Mouse (Mus musculus): ENCODE data around the gene Ifngr1. TPM values are rescaled to one million over a fixed set of nuclear protein-coding genes. Genes with fewer than 3 reads are reported as not detected.
"Not testable (repeated sequence)": the region's sequence is repeated elsewhere in the genome, so short reads cannot be mapped to it uniquely, and the experiment has no call there.

The Ifngr1 gene
- polyA plus RNA-seq, 1 experiment from 2014 or later: 32.8 TPM

DNA sequence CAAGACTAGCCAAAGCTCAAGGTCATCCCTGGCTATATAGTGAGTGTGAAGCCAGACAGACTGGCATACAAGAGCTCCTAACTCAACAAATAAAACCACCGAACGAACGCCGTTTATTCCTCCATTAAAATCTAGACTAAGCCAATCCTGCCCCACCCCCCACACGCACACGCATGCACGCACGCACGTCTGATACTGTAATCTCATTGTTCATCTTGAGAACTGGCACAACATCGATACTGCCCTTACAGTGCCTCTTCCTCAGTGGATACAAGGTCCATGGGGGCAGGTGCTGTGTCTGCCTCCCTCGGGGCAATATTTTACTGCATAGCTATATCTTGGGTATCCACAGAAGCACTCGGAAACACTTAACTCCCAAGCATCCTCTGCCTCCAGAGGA is 2.1 kb upstream of the Ifngr1 start:
- no peaks in the 10 kb centered on the region for H3K27me3 ChIP-seq (replicated peaks)
- no peak overlapping the region for H3K9ac ChIP-seq
- no peak for ATAC-seq (ENCODE audit: extremely low read depth, insufficient number of reproducible peaks, low FRiP score, low TSS enrichment)
- no peak overlapping the region for H3K4me2 ChIP-seq
- no peak overlapping the region for H3K4me3 ChIP-seq
- 85% methylated on average over 12 of the region's 12 CpGs for WGBS
- H3K27ac ChIP-seq (replicated peaks): no peak overlapping the region
- no peaks in the 10 kb centered on the region for H3K36me3 ChIP-seq
- H3K9me3 ChIP-seq: no peaks in the 10 kb centered on the region
- peaks cover 28% of the 10 kb centered on the region for H3K4me1 ChIP-seq

DNA sequence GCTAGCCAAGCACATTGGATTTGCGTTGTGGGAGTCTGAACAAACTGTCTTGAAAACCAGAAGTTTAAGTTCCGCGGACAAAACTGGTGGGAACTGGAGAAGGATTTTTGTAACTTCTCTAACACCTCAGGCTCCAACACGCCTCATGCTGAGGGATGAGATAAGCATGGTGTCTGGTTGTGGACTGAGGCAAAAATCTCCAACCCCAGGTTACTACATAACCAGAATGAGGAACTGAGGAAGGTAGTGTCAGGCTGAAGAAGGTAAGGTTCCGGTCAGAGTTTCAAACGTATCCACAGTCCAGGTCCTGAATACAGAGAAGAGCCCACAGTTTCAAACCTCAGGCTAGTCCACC is 486 bp upstream of the Ifngr1 start:
- H3K4me1 ChIP-seq: peaks cover 34% of the 10 kb centered on the region
- H3K27me3 ChIP-seq (replicated peaks): no peaks in the 10 kb centered on the region
- H3K9me3 ChIP-seq: no peaks in the 10 kb centered on the region
- peak overlapping the region; percentile 43; the same call in 1 of the 2 replicates for H3K27ac ChIP-seq (replicated peaks)
- H3K4me3 ChIP-seq: peak overlapping the region; percentile 83
- no peaks in the 10 kb centered on the region for H3K36me3 ChIP-seq
- peak overlapping the region; percentile 33; the same call in 1 of the 2 replicates for H3K9ac ChIP-seq
- whole genome bisulfite sequencing: 22% methylated on average over 6 of the region's 6 CpGs
- H3K4me2 ChIP-seq: peak overlapping the region; percentile 82
- ATAC-seq (ENCODE audit: extremely low read depth, insufficient number of reproducible peaks, low FRiP score, low TSS enrichment): no peak

- H3K9me3 ChIP-seq: no peaks in the 10 kb centered on the region
- H3K4me1 ChIP-seq: peaks cover 43% of the 10 kb centered on the region
- H3K9ac ChIP-seq: peak overlapping the region; percentile 89
- peak overlapping the region; percentile 82 for H3K4me2 ChIP-seq
- no peak for ATAC-seq (ENCODE audit: extremely low read depth, insufficient number of reproducible peaks, low FRiP score, low TSS enrichment)
- H3K27me3 ChIP-seq (replicated peaks): no peaks in the 10 kb centered on the region
- peaks cover 5% of the 10 kb centered on the region for H3K36me3 ChIP-seq
- peak overlapping the region; percentile 83 for H3K4me3 ChIP-seq
- WGBS: 1% methylated on average over 3 of the region's 3 CpGs
- peak overlapping the region; percentile 89 for H3K27ac ChIP-seq (replicated peaks)
Measured at GRCm38 (mm10) chr10:19592556-19592955, 807 bp downstream of the Ifngr1 start.

- peak overlapping the region; percentile 82 for H3K4me2 ChIP-seq
- peaks cover 43% of the 10 kb centered on the region for H3K4me1 ChIP-seq
- no peaks in the 10 kb centered on the region for H3K27me3 ChIP-seq (replicated peaks)
- H3K9me3 ChIP-seq: no peaks in the 10 kb centered on the region
- peak overlapping the region; percentile 83; the same call in 1 of the 2 replicates for H3K4me3 ChIP-seq
- H3K36me3 ChIP-seq: peaks cover 12% of the 10 kb centered on the region
- WGBS: 73% methylated on average over 3 of the region's 3 CpGs
- no peak overlapping the region for H3K9ac ChIP-seq
- no peak for ATAC-seq (ENCODE audit: extremely low read depth, insufficient number of reproducible peaks, low FRiP score, low TSS enrichment)
- no peak overlapping the region for H3K27ac ChIP-seq (replicated peaks)
Measured at GRCm38 (mm10) chr10:19593296-19593695, 1.5 kb downstream of the Ifngr1 start.

- 0 out of 2 replicates have a peak overlapping the region, but pooled peaks have one; percentile 8 for H3K9ac ChIP-seq
- no peak for ATAC-seq (ENCODE audit: extremely low read depth, insufficient number of reproducible peaks, low FRiP score, low TSS enrichment)
- no peak overlapping the region for H3K4me2 ChIP-seq
- H3K4me3 ChIP-seq: no peak overlapping the region
- H3K36me3 ChIP-seq: peaks cover 23% of the 10 kb centered on the region
- WGBS: 78% methylated on average over 3 of the region's 3 CpGs
- H3K9me3 ChIP-seq: no peaks in the 10 kb centered on the region
- peaks cover 43% of the 10 kb centered on the region for H3K4me1 ChIP-seq
- H3K27me3 ChIP-seq (replicated peaks): no peaks in the 10 kb centered on the region
- no peak overlapping the region for H3K27ac ChIP-seq (replicated peaks)
Measured at GRCm38 (mm10) chr10:19594201-19594905, 2.6 kb downstream of the Ifngr1 start.

- 57% methylated on average over 4 of the region's 4 CpGs for WGBS
- H3K4me1 ChIP-seq: peaks cover 37% of the 10 kb centered on the region
- no peak overlapping the region for H3K4me3 ChIP-seq
- H3K9me3 ChIP-seq: peaks cover 4% of the 10 kb centered on the region; the same call in 1 of the 2 replicates
- no peak overlapping the region for H3K4me2 ChIP-seq
- H3K27me3 ChIP-seq (replicated peaks): no peaks in the 10 kb centered on the region
- H3K9ac ChIP-seq: no peak overlapping the region; the same call in 1 of the 2 replicates
- no peak for ATAC-seq (ENCODE audit: extremely low read depth, insufficient number of reproducible peaks, low FRiP score, low TSS enrichment)
- no peak overlapping the region for H3K27ac ChIP-seq (replicated peaks)
- peaks cover 37% of the 10 kb centered on the region for H3K36me3 ChIP-seq
Measured at GRCm38 (mm10) chr10:19596866-19597265, 5.1 kb downstream of the Ifngr1 start.

GRCm38 (mm10) chr10:19598091-19598490 is 6.3 kb downstream of the Ifngr1 start:
- WGBS: 86% methylated on average over 11 of the region's 11 CpGs
- Histone ChIP-seq H3K4me3 (no peak overlapping the region), H3K27me3 (replicated peaks) (no peaks in the 10 kb centered on the region), H3K9ac (no peak overlapping the region), H3K4me1 (peaks cover 30% of the 10 kb centered on the region), H3K27ac (replicated peaks) (no peak overlapping the region), H3K9me3 (peaks cover 5% of the 10 kb centered on the region; the same call in 1 of the 2 replicates), H3K36me3 (peaks cover 50% of the 10 kb centered on the region), H3K4me2 (no peak overlapping the region)
- ATAC-seq (ENCODE audit: extremely low read depth, insufficient number of reproducible peaks, low FRiP score, low TSS enrichment): no peak

DNA sequence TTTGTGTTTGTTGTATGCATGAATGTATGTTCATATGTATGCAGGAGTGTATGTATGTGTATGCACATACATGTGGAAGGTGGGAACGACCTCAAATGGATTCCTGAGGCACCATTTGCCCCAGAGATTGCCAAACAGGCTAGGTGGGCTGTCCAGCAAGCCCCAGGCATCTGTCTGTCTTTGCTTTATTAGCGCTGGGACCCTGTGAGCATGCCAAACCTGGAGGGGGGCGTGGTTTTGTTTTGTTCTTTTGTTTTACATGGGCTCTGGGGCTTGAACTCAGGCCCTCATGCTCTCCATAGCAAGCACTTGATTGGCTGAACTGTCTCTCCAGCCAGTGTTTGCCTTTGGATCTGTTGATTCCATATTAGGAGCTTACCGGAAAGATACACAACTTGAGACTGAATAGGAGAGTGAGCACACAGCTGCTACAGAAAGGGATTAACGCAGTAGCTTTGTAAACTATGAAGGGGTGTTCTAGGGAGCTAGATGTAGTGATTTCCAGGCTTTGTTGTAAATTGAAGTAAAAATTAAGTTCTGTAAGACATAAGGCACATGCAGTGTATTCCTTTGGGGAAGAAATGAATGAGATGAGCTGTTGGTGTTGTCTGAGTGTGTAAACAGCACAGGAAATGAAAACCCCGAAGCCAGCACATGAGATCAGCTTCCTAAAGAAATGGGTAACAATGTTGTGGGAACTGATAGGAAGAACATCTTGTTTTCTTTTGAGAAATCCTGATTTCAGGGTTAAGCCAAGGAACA is 7.8 kb downstream of the Ifngr1 start:
- H3K9me3 ChIP-seq: peaks cover 5% of the 10 kb centered on the region; the same call in 1 of the 2 replicates
- 76% methylated on average over 6 of the region's 6 CpGs for WGBS
- no peak overlapping the region for H3K27ac ChIP-seq (replicated peaks)
- ATAC-seq (ENCODE audit: extremely low read depth, insufficient number of reproducible peaks, low FRiP score, low TSS enrichment): no peak
- no peak overlapping the region for H3K4me3 ChIP-seq
- peaks cover 16% of the 10 kb centered on the region for H3K4me1 ChIP-seq
- no peaks in the 10 kb centered on the region for H3K27me3 ChIP-seq (replicated peaks)
- no peak overlapping the region for H3K4me2 ChIP-seq
- peaks cover 64% of the 10 kb centered on the region for H3K36me3 ChIP-seq
- H3K9ac ChIP-seq: no peak overlapping the region

GRCm38 (mm10) chr10:19600093-19600420 is 8.3 kb downstream of the Ifngr1 start:
- no peak overlapping the region for H3K9ac ChIP-seq
- H3K4me3 ChIP-seq: no peak overlapping the region
- H3K27me3 ChIP-seq (replicated peaks): no peaks in the 10 kb centered on the region
- peaks cover 13% of the 10 kb centered on the region; the same call in 1 of the 2 replicates for H3K4me1 ChIP-seq
- H3K4me2 ChIP-seq: no peak overlapping the region
- H3K9me3 ChIP-seq: peaks cover 5% of the 10 kb centered on the region; the same call in 1 of the 2 replicates
- ATAC-seq (ENCODE audit: extremely low read depth, insufficient number of reproducible peaks, low FRiP score, low TSS enrichment): no peak
- H3K27ac ChIP-seq (replicated peaks): no peak overlapping the region
- H3K36me3 ChIP-seq: peaks cover 69% of the 10 kb centered on the region
- 86% methylated on average over 3 of the region's 3 CpGs for WGBS

- ATAC-seq (ENCODE audit: extremely low read depth, insufficient number of reproducible peaks, low FRiP score, low TSS enrichment); H3K27ac ChIP-seq (replicated peaks); H3K4me1 ChIP-seq; H3K4me2 ChIP-seq; H3K9me3 ChIP-seq; H3K9ac ChIP-seq; H3K27me3 ChIP-seq (replicated peaks); H3K4me3 ChIP-seq: not testable (repeated sequence)
- H3K36me3 ChIP-seq: peaks cover 84% of the 10 kb centered on the region
- WGBS: 31% methylated on average over 1 of the region's 1 CpGs
Measured at GRCm38 (mm10) chr10:19601502-19601901, 9.8 kb downstream of the Ifngr1 start.

GRCm38 (mm10) chr10:19603231-19603630 is 11.5 kb downstream of the Ifngr1 start:
- Histone ChIP-seq H3K4me1 (no peaks in the 10 kb centered on the region), H3K27me3 (replicated peaks) (no peaks in the 10 kb centered on the region), H3K9ac (no peak overlapping the region), H3K9me3 (peaks cover 5% of the 10 kb centered on the region; the same call in 1 of the 2 replicates), H3K27ac (replicated peaks) (no peak overlapping the region), H3K4me3 (no peak overlapping the region), H3K4me2 (no peak overlapping the region), H3K36me3 (peaks cover 90% of the 10 kb centered on the region)
- ATAC-seq (ENCODE audit: extremely low read depth, insufficient number of reproducible peaks, low FRiP score, low TSS enrichment): no peak
- WGBS: 80% methylated on average over 6 of the region's 6 CpGs
